Mouse (Mus musculus) erythroid progenitor cell, adult 5-6 weeks (primary cell): ENCODE data around the gene Tspan33. TPM values are rescaled to one million over a fixed set of nuclear protein-coding genes. Genes with fewer than 3 reads are reported as not detected.
"Not testable (repeated sequence)": the region's sequence is repeated elsewhere in the genome, so short reads cannot be mapped to it uniquely, and the experiment has no call there.

Experiments
- ATAC-seq: replicated peaks from 2 replicates; pipeline ENCODE4 v1.8.0; 2016; ENCODE audit warnings: moderate number of reproducible peaks, mild to moderate bottlenecking, moderate TSS enrichment, inconsistent platforms; ENCODE audit not compliant: poor library complexity, low FRiP score, severe bottlenecking
- total RNA-seq, 2 experiments: library from RNA; stranded (forward) in 1 of 2; stranded (reverse) in 1 of 2; fragments of 150-400 nt in 1 of 2; fragments of 186-747, 209-891 nt in 1 of 2; gene quantifications; 2 replicates each; pipeline versions ENCODE4 v1.2.3 to v1.2.4; 2015 to 2017; ENCODE audit warnings: low replicate concordance in 2 of 2

The Tspan33 gene
- total RNA-seq (2015; ENCODE audit: low replicate concordance) (519 and 520 TPM in 2 replicates), total RNA-seq (2017; ENCODE audit: low replicate concordance) (729 and 794 TPM in 2 replicates)

DNA sequence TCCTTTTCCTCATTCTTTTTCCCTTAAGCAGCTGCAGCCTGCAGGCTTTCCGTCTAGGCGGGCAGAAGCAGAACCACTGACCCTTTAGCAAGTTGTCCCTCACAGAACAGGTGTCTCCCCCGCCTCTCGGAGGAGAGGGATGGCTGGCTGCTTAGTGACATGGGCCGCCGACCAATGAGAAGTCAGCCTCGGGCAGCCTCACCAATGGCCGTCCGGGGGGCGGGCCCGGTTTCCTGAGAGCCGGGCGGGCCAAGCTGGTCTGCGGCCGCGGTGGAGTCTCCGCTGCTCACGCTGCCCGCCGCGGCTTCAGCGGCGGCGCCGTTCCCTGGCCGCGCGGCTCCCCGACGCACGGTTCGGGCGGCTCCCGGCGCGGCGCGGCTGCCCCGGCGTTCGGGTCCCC, at the start of gene Tspan33:
Gene Tspan33, plus strand, starts transcription at position 270 of the 400 bp plus-strand sequence.
- ATAC-seq, result peak; percentile 83

DNA sequence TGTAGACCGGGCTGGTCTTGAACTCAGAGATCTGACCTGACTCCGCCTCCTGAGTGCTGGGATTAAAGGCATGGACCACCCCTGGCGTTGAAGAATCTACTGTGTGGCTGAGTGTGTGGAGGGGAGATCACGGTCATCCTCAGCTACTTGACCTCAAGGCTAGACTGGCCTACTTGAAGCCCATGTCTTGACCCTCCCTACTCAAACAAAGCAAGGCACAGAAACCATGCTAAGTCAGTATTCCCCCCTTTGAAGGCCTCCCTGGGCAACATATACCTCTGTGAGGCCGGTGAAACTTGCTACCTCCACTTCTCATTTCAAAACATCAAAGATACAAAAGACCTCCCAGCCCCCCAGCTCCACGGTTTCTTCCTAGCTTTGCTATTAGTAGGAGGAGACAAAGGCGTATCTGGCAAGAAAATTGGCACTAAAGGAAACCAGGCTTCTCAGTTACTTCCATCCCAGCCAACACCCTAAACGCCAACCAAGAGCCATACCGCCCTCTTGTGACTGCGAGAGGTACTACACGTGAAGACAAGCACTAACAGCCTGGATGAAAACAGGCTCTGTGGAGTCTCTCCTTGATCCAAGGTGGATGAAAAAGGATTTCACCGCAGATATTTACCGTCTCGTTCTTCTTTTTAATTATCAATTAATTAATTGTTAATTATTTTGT, 44.4 kb upstream of the Tspan33 start:
- peak; percentile 91 for ATAC-seq

DNA sequence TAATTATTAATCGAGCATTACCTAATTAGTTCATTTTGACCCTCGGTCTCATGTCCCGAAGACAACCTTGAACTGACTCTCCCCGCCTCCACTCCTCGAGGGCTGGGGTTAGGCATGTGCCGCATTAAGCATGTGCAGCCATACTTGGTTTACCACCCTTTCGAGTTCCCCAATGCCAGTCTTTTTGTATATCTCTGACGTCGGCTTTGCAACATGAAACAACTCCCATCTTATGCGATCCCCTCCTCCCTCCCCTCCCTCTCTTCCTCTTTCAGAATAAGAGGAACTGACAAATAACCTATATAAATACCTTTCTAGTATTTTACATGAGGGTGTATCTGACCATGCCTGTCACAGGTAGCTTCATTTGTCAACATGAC, 43.9 kb upstream of the Tspan33 start:
- no peak for ATAC-seq

DNA sequence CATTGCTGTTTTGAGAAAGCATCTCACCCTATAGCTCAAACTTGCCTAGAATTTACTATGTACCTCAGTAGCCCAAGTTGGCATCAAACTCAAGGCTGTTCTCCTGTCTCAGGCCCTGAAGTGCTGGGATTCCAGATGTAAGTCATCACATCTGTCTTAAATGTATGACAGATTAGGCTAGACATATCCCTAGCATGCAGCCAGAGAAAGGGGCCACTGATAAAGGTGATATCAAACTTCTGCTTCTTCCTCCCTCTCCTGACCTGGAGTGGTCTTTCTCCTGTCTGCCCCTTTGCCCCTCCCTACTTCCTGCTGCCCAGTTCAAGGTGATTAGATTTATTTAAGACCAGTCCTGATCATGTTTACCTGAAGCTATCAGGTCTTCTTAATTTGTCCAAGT, 40.8 kb upstream of the Tspan33 start:
- ATAC-seq, result no peak

- no peak for ATAC-seq
Observed at GRCm38 (mm10) chr6:29658626-29659475, 35.2 kb upstream of the Tspan33 start.

GRCm38 (mm10) chr6:29659964-29660363, 34.1 kb upstream of the Tspan33 start:
- no peak for ATAC-seq

DNA sequence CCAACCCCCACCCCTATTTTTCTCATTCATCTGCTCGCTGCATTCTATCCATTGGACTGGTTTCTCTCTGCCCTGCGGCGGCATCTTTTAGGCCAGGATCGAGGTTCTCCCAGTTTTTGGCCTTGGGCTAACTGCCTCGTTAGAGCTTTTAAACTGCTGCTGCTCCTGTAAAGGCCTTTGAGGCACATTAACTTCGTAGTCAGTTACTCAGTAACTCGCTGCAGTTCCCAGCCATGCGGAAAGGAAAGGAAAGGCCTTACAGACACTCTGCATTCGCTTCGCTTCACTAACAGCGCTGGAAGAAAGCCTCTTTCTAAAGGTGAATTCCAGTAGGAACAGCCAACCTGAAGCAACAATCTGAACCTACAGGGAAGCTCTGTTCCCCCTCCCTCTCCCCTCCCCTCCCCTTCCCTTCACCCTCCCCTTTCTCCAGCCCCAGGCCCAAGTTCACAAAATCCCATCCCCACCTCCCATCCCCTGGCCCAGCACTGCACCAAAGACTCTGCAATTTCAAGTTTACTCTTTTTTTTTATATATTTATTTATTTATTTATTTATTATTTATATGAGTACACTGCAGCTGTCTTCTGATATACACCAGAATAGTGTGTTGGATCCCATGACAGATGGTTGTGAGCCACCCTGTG, 33.2 kb upstream of the Tspan33 start:
- ATAC-seq, result no peak

- ATAC-seq, result no peak
Observed at GRCm38 (mm10) chr6:29667266-29667665, 26.8 kb upstream of the Tspan33 start.

GRCm38 (mm10) chr6:29671741-29672140, 22.3 kb upstream of the Tspan33 start:
- ATAC-seq, result no peak

- no peak for ATAC-seq
Observed at GRCm38 (mm10) chr6:29672563-29673411, 21.2 kb upstream of the Tspan33 start.

GRCm38 (mm10) chr6:29673739-29674138, 20.3 kb upstream of the Tspan33 start:
- ATAC-seq, result no peak

DNA sequence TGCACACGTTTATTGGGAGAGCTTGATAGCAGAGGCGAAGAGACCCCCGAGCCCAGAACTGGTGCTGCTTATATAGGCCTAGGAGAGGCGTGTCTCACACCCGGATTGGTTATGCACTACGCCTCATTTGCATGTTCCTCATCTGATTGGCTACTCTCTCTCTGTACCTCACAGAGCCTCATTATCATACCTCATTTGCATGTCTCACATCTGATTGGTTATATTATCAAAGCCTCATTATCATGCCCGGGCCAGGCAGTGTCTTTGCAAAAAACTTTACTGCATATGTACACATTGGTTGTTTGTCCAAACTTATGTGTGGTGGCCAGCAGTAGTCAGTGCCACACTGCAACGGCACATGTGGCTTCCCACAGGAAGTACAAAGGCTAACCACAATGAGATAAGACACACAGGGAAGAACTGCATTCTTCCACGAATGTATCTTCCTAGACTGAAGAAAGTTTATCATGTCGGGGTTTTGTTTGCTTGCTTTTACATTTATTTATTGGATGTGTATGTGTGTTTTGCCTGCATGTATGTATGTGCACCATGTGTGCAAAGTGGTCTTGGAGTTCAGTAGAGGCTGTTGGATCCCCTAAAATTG, 14.0 kb upstream of the Tspan33 start:
- not testable (repeated sequence) for ATAC-seq

GRCm38 (mm10) chr6:29681853-29682252, 12.2 kb upstream of the Tspan33 start:
- ATAC-seq, result no peak

GRCm38 (mm10) chr6:29684686-29685085, 9.3 kb upstream of the Tspan33 start:
- ATAC-seq, result no peak

GRCm38 (mm10) chr6:29685952-29686351, 8.1 kb upstream of the Tspan33 start:
- no peak for ATAC-seq

DNA sequence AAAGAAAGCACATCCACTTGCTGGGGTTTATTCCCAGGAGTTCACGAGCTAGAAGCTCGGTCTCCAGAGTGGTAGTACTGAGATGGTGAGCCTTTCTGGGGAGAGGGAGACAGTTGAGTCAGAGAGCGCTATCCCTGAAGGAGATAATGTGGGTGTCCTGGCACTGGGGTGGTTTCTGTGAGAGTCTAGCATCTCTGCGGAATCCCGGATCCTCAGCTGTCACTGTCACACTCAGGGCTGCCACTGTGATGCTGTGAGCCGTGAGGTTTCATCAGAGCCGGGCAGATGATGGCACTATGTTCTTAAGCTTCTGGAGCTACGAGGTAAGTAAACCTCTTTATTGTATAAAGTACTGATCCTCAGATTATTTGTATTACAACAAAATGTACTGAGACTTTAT, 4.6 kb upstream of the Tspan33 start:
- no peak for ATAC-seq

GRCm38 (mm10) chr6:29694375-29695289, 610 bp downstream of the Tspan33 start:
- ATAC-seq, result no peak

GRCm38 (mm10) chr6:29695290-29695674, 1.3 kb downstream of the Tspan33 start:
- no peak for ATAC-seq
